Mouse (Mus musculus) C2C12 (cell line): ENCODE measurements around the gene E130308A19Rik. TPM values are rescaled to one million over a fixed set of nuclear protein-coding genes. Genes with fewer than 3 reads are reported as not detected.

Source experiments
- H3K27me3 ChIP-seq: one replicate; pipeline ENCODE4 v1.6.1; 2011; ENCODE audit not compliant: control insufficient read depth, insufficient read depth, insufficient read length
- H3K36me3 ChIP-seq: one replicate; pipeline ENCODE4 v1.6.1; 2011; ENCODE audit not compliant: control insufficient read depth, insufficient read depth
- H3K4me3 ChIP-seq: one replicate; pipeline ENCODE4 v1.5.1; 2011; ENCODE audit warnings: mild to moderate bottlenecking, control low read depth; ENCODE audit not compliant: poor library complexity, insufficient read depth, severe bottlenecking
- H3K79me2 ChIP-seq: one replicate; pipeline ENCODE4 v1.6.1; 2011; ENCODE audit not compliant: control insufficient read depth, insufficient read depth
- H3K79me3 ChIP-seq: one replicate; pipeline ENCODE4 v1.6.1; 2011; ENCODE audit warnings: low read depth, control low read depth
- H3ac ChIP-seq: one replicate; pipeline ENCODE3; 2011; ENCODE audit warnings: low read depth; ENCODE audit not compliant: control insufficient read depth, insufficient read length
- CEBPB ChIP-seq: IDR thresholded peaks from one replicate; pipeline ENCODE4 v1.6.1; 2011; ENCODE audit warnings: low read depth, mild to moderate bottlenecking, control low read depth, moderate library complexity
- CTCF ChIP-seq: IDR thresholded peaks from one replicate; pipeline ENCODE4 v1.5.1; 2011; ENCODE audit not compliant: control insufficient read depth, insufficient read depth, insufficient read length
- FOSL1 ChIP-seq: IDR thresholded peaks from one replicate; pipeline ENCODE4 v1.8.0; 2011; ENCODE audit warnings: mild to moderate bottlenecking, low read length; ENCODE audit not compliant: poor library complexity, insufficient read depth, severe bottlenecking
- MAX ChIP-seq: IDR thresholded peaks from one replicate; pipeline ENCODE4 v1.6.1; 2011; ENCODE audit warnings: mild to moderate bottlenecking, control low read depth
- MYOD1 ChIP-seq: IDR thresholded peaks from one replicate; pipeline ENCODE4 v1.6.1; 2011; ENCODE audit warnings: low read depth; ENCODE audit not compliant: control insufficient read depth, insufficient read length
- MYOG ChIP-seq: IDR thresholded peaks from one replicate; pipeline ENCODE4 v1.6.1; 2011; ENCODE audit not compliant: control insufficient read depth, insufficient read length; ENCODE audit errors: extremely low read depth
- USF1 ChIP-seq: IDR thresholded peaks from one replicate; pipeline ENCODE4 v1.6.1; 2011; ENCODE audit warnings: low read depth, mild to moderate bottlenecking, control low read depth, moderate library complexity
- polyA plus RNA-seq: library from polyadenylated mRNA; unstranded; fragments of >200 nt; fragmentation: generic; extraction: Trizol; gene quantifications from one replicate; pipeline ENCODE4 v1.2.1, GENCODE M21; 2012; ENCODE audit warnings: missing spikeins

The E130308A19Rik gene
- polyA plus RNA-seq, 1 experiment = 1.8 TPM

DNA sequence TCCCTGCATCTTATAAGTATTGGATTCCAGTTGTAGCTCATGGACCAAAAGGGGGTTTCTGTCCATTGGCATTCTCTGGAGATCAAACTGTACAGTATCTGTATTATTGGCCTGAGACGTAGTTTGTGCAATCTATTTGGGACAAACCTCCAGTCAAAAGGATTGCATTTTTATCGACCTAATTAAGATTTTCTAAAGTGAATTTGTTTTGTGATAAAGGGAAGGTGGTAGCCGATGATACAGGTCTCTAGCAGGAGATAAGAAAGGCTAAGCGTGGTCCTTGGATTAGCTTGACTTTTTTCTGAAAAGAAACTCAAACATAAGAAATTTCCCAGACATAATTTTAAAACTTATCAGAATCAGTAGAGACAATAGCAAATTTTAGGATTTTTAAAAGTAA lies 99.6 kb downstream of the E130308A19Rik start:
- no peaks in the 10 kb centered on the region for H3K79me3 ChIP-seq
- no peaks in the 10 kb centered on the region for H3K36me3 ChIP-seq
- H3K4me3 ChIP-seq = no peak overlapping the region
- TF ChIP-seq FOSL1 = no peak
- TF ChIP-seq CEBPB = no peak
- TF ChIP-seq MAX = no peak
- no peak for TF ChIP-seq CTCF
- no peak for TF ChIP-seq USF1
- TF ChIP-seq MYOD1 = no peak
- TF ChIP-seq MYOG = no peak
- H3K79me2 ChIP-seq = no peaks in the 10 kb centered on the region
- H3ac ChIP-seq = no peak overlapping the region
- no peaks in the 10 kb centered on the region for H3K27me3 ChIP-seq

- Histone ChIP-seq H3K4me3 (no peak overlapping the region), H3K27me3 (no peaks in the 10 kb centered on the region), H3K79me2 (no peaks in the 10 kb centered on the region), H3K36me3 (no peaks in the 10 kb centered on the region), H3ac (no peak overlapping the region), H3K79me3 (no peaks in the 10 kb centered on the region)
- TF ChIP-seq CEBPB = no peak
- TF ChIP-seq USF1 = no peak
- TF ChIP-seq FOSL1 = no peak
- TF ChIP-seq MYOD1 = no peak
- TF ChIP-seq MYOG = no peak
- no peak for TF ChIP-seq MAX
- TF ChIP-seq CTCF = no peak
Measured at GRCm38 (mm10) chr4:59726501-59726900, 100.5 kb downstream of the E130308A19Rik start.

DNA sequence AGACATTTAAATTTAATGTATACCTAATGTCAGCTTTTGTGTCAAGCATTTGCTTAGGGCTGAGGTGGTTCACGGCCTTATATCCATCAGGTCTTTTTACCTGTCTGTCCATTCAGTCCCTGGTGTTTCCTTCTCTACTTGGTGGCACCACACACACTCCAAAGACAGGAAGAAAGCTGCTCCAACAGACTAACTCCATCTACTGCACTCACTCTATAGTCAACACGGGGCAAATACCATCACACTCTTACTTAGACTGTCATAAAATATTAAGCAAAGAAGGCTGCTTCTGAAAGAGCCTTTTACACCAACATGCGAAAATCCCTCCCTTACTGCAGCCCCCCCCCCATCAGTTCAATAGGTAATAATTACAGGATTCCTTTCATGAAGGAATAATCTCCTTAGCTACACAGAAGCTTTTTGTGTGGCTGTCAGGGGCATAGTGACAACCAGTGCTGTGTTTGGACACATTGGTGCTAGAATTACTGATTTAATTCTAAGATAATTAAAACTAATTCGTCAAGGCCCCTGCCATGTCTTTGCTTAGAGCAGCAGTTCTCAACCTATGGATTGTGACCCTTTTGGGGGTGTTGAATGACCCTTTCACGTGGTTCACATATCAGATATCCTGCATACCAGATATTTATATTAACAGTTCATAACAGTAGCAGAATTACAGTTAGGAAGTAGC lies 101.3 kb downstream of the E130308A19Rik start:
- no peaks in the 10 kb centered on the region for H3K36me3 ChIP-seq

DNA sequence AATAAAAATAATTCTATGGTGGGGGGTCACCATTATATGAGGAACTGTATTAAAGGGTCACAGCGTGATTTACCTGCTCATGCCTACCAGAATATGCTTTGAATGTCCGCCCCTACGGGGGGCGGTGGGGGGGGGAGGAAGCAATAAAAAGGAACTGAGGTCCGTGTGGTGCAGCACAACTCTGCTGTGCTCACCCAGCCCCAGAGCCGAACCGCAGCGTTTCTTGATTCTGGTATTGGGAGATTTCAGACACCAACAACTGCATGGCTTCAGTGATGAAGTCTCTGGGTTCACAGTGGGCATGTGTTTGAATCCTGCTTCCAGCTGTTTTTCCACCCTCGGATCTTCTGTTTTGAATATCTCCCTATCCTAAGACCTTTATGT lies 101.9 kb downstream of the E130308A19Rik start:
- Histone ChIP-seq H3K27me3 (no peaks in the 10 kb centered on the region), H3K79me2 (no peaks in the 10 kb centered on the region), H3K79me3 (no peaks in the 10 kb centered on the region), H3ac (no peak overlapping the region), H3K36me3 (no peaks in the 10 kb centered on the region), H3K4me3 (no peak overlapping the region)
- TF ChIP-seq MAX (no peak), CTCF (no peak), CEBPB (no peak)

More for the DNA sequence above, 101.3 kb downstream of the E130308A19Rik start:
- TF ChIP-seq USF1 (no peak), FOSL1 (no peak), MAX (no peak), MYOG (no peak), MYOD1 (no peak), CTCF (no peak), CEBPB (no peak)
- no peaks in the 10 kb centered on the region for H3K79me3 ChIP-seq
- H3K79me2 ChIP-seq = no peaks in the 10 kb centered on the region
- no peak overlapping the region for H3K4me3 ChIP-seq
- no peak overlapping the region for H3ac ChIP-seq
- H3K27me3 ChIP-seq = no peaks in the 10 kb centered on the region

DNA sequence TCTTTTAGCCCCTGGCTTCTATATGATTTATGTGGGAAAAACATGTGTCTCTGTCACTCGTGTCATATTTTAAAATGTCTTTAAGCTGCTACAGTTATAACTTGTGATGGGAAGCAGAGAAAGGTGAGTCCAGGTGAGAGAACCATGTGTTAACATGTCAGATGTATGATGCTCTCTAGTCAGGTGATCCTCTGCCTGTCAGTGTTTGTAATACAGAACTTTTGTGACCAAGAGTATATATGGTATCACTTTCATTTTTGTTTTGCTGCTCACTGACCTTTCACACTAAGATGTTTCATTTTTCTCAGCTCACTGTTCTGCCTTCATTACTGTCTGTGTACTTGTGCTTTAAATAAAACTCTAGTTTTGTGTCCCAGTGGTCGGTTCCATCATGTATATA lies 102.8 kb downstream of the E130308A19Rik start:
- H3ac ChIP-seq = no peak overlapping the region
- no peaks in the 10 kb centered on the region for H3K79me3 ChIP-seq
- no peaks in the 10 kb centered on the region for H3K27me3 ChIP-seq
- no peaks in the 10 kb centered on the region for H3K36me3 ChIP-seq
- no peak for TF ChIP-seq CEBPB
- TF ChIP-seq MYOG = no peak
- TF ChIP-seq MAX = no peak
- TF ChIP-seq CTCF = no peak
- no peak for TF ChIP-seq FOSL1
- TF ChIP-seq USF1 = no peak
- no peak for TF ChIP-seq MYOD1
- H3K4me3 ChIP-seq = no peak overlapping the region
- no peaks in the 10 kb centered on the region for H3K79me2 ChIP-seq

DNA sequence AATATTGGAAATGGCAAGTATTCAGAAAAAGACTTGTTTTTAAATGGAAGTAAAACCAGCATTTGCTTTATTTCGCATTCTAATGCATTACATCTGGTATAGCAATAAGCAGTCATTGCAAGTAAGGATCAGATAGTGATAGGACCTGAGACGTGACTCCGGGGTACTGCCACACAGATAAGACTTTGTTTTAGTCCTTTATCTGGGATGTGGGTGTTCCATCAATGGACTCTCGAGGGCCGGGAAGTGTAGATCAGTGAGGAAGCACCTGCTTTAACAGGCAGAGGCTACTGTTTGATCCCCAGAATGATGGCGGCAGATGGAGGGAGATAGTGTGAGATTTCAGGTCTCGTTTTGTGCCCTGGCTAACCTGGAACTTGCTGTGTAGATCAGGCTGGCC lies 105.5 kb downstream of the E130308A19Rik start:
- H3ac ChIP-seq = no peak overlapping the region
- H3K36me3 ChIP-seq = no peaks in the 10 kb centered on the region
- no peak for TF ChIP-seq MYOD1
- TF ChIP-seq FOSL1 = no peak
- TF ChIP-seq CTCF = no peak
- no peaks in the 10 kb centered on the region for H3K79me2 ChIP-seq
- H3K4me3 ChIP-seq = no peak overlapping the region
- H3K79me3 ChIP-seq = no peaks in the 10 kb centered on the region
- no peaks in the 10 kb centered on the region for H3K27me3 ChIP-seq
